Mouse (Mus musculus): ENCODE measurements at regions not wholly inside any gene's neighbourhood (a gene's known extent, or its start where the extent isn't known, plus 50 kb on each side); places are given as distances from the start of the nearest gene placed in this dataset.

- TF ChIP-seq CTCF (IDR thresholded peaks at IDR 0.05; ENCODE audit: borderline replicate concordance, insufficient read depth, low read length) (no peak), POLR2A (IDR thresholded peaks at IDR 0.05; ENCODE audit: low read depth, low read length) (no peak)
These were observed 686.8 kb downstream of the Egfem1 start for GRCm38 (mm10) chr3:29768592-29768991.

Measured in embryonic fibroblast, embryonic 13.5 days (primary cell).